Mouse (Mus musculus): ENCODE results near the gene Rb1. TPM values are rescaled to one million over a fixed set of nuclear protein-coding genes. Genes with fewer than 3 reads are reported as not detected.

Gene Rb1
- polyA plus RNA-seq, 1 experiment from 2014 or later, result 37.3 TPM

- H3K9ac ChIP-seq (ENCODE audit: low read length), result no peak overlapping the region
- H3K4me2 ChIP-seq (ENCODE audit: low read depth, low read length, severe bottlenecking), result no peak overlapping the region
- H3K36me3 ChIP-seq (ENCODE audit: control insufficient read depth, insufficient read depth, low read length), result peaks cover 6% of the 10 kb centered on the region; the same call in 1 of the 2 replicates
- ATAC-seq (replicated peaks; ENCODE audit: low FRiP score), result no peak
- H3K4me1 ChIP-seq (replicated peaks; ENCODE audit: control insufficient read depth, insufficient read depth, low read length), result no peaks in the 10 kb centered on the region
- WGBS, result 87% methylated on average over 7 of the region's 7 CpGs
- H3K9me3 ChIP-seq (ENCODE audit: control insufficient read depth, low read length), result no peaks in the 10 kb centered on the region
- H3K27me3 ChIP-seq (ENCODE audit: control insufficient read depth, insufficient read depth, low read length), result no peaks in the 10 kb centered on the region
- DNase-seq (ENCODE audit: low spot score), result no peak
- H3K4me3 ChIP-seq (ENCODE audit: low read depth, low read length), result no peak overlapping the region
- H3K27ac ChIP-seq (ENCODE audit: low read depth, low read length), result no peak overlapping the region
Observed at GRCm38 (mm10) chr14:73174091-73174995, 151.3 kb downstream of the Rb1 start.

DNA sequence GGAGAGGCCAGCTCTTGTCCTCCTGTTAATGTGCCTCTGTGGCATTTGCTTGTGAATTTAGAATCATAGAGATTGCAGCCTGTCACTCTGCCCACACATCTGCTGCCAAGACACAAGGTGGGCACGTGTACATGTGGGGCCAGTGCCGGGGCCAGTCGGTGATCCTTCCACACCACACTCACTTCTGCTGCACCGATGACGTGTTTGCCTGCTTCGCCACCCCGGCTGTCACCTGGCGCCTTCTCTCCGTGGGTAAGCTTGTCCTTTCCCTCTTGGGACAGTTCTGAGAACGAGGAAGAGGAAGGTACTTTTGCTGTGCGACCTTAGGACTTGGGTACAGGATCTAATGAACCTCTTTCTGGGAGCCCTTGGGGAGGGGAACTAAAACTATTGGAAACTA is 152.0 kb downstream of the Rb1 start:
- ATAC-seq (replicated peaks; ENCODE audit: low FRiP score) (no peak), DNase-seq (ENCODE audit: low spot score) (no peak)
- Histone ChIP-seq H3K4me2 (ENCODE audit: low read depth, low read length, severe bottlenecking) (no peak overlapping the region), H3K4me1 (replicated peaks; ENCODE audit: control insufficient read depth, insufficient read depth, low read length) (no peaks in the 10 kb centered on the region), H3K9ac (ENCODE audit: low read length) (no peak overlapping the region), H3K9me3 (ENCODE audit: control insufficient read depth, low read length) (no peaks in the 10 kb centered on the region), H3K27ac (ENCODE audit: low read depth, low read length) (no peak overlapping the region), H3K4me3 (ENCODE audit: low read depth, low read length) (no peak overlapping the region), H3K27me3 (ENCODE audit: control insufficient read depth, insufficient read depth, low read length) (no peaks in the 10 kb centered on the region), H3K36me3 (ENCODE audit: control insufficient read depth, insufficient read depth, low read length) (peaks cover 6% of the 10 kb centered on the region; the same call in 1 of the 2 replicates)
- 95% methylated on average over 11 of the region's 11 CpGs for WGBS

GRCm38 (mm10) chr14:73172196-73173011 is 153.2 kb downstream of the Rb1 start:
- Histone ChIP-seq H3K27ac (ENCODE audit: low read depth, low read length) (no peak overlapping the region), H3K4me2 (ENCODE audit: low read depth, low read length, severe bottlenecking) (no peak overlapping the region), H3K27me3 (ENCODE audit: control insufficient read depth, insufficient read depth, low read length) (no peaks in the 10 kb centered on the region), H3K4me3 (ENCODE audit: low read depth, low read length) (no peak overlapping the region), H3K9me3 (ENCODE audit: control insufficient read depth, low read length) (no peaks in the 10 kb centered on the region), H3K4me1 (replicated peaks; ENCODE audit: control insufficient read depth, insufficient read depth, low read length) (no peaks in the 10 kb centered on the region), H3K9ac (ENCODE audit: low read length) (no peak overlapping the region), H3K36me3 (ENCODE audit: control insufficient read depth, insufficient read depth, low read length) (peaks cover 2% of the 10 kb centered on the region; the same call in 1 of the 2 replicates)
- WGBS, result 49% methylated on average over 12 of the region's 12 CpGs
- no peak for ATAC-seq (replicated peaks; ENCODE audit: low FRiP score)
- no peak for DNase-seq (ENCODE audit: low spot score)

- DNase-seq (ENCODE audit: low spot score), result no peak
- H3K9ac ChIP-seq (ENCODE audit: low read length), result no peak overlapping the region
- peaks cover 3% of the 10 kb centered on the region; the same call in 1 of the 2 replicates for H3K36me3 ChIP-seq (ENCODE audit: control insufficient read depth, insufficient read depth, low read length)
- no peaks in the 10 kb centered on the region for H3K27me3 ChIP-seq (ENCODE audit: control insufficient read depth, insufficient read depth, low read length)
- no peaks in the 10 kb centered on the region for H3K9me3 ChIP-seq (ENCODE audit: control insufficient read depth, low read length)
- ATAC-seq (replicated peaks; ENCODE audit: low FRiP score), result no peak
- no peak overlapping the region for H3K4me3 ChIP-seq (ENCODE audit: low read depth, low read length)
- no peaks in the 10 kb centered on the region for H3K4me1 ChIP-seq (replicated peaks; ENCODE audit: control insufficient read depth, insufficient read depth, low read length)
- 75% methylated on average over 13 of the region's 13 CpGs for WGBS
- H3K27ac ChIP-seq (ENCODE audit: low read depth, low read length), result no peak overlapping the region
- no peak overlapping the region for H3K4me2 ChIP-seq (ENCODE audit: low read depth, low read length, severe bottlenecking)
Observed at GRCm38 (mm10) chr14:73169926-73170844, 155.4 kb downstream of the Rb1 start.

DNA sequence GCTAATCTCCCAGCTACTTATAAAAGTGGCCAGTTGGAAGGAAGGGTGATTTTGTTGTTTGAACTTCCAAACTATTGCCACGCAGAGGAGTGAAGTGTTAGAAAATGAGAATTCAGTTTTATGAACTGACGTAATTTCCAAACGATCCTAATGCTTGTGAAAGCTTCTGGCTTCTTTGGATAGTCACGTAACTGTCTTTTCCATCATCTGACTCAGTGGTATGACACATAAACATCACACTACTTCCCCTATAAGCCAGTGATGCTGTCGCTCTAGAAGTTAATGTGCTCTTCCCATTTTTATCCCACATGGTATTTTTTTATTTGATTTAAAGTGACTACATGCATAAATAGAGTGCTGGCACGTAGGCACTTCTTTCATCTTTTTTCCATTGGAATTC is 157.0 kb downstream of the Rb1 start:
- no peaks in the 10 kb centered on the region for H3K27me3 ChIP-seq (ENCODE audit: control insufficient read depth, insufficient read depth, low read length)
- DNase-seq (ENCODE audit: low spot score) (no peak), ATAC-seq (replicated peaks; ENCODE audit: low FRiP score) (no peak)
- H3K4me2 ChIP-seq (ENCODE audit: low read depth, low read length, severe bottlenecking), result no peak overlapping the region
- 96% methylated on average over 6 of the region's 6 CpGs for WGBS
- peaks cover 3% of the 10 kb centered on the region; the same call in 1 of the 2 replicates for H3K36me3 ChIP-seq (ENCODE audit: control insufficient read depth, insufficient read depth, low read length)
- H3K4me3 ChIP-seq (ENCODE audit: low read depth, low read length), result no peak overlapping the region
- no peaks in the 10 kb centered on the region for H3K4me1 ChIP-seq (replicated peaks; ENCODE audit: control insufficient read depth, insufficient read depth, low read length)
- H3K27ac ChIP-seq (ENCODE audit: low read depth, low read length), result no peak overlapping the region
- H3K9ac ChIP-seq (ENCODE audit: low read length), result no peak overlapping the region
- no peaks in the 10 kb centered on the region for H3K9me3 ChIP-seq (ENCODE audit: control insufficient read depth, low read length)

DNA sequence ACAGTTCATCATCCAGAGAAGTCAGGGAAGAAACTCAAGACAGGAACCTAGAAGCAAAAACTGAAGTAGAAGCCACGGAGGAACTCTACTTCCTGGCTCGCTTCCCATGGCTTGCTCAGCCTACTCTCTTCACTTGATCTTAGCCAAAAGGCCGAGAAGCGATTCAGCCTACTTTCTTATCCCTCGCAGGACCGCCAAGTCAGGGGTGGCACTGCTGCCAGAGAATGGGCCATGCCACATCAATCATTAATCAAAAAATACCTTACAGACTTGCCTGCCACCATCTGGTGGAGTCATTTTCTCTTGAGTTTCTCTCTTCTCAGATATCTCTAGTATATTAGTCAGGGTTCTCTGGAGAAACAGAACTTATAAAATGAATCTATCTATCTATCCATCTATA is 160.5 kb downstream of the Rb1 start:
- no peaks in the 10 kb centered on the region for H3K27me3 ChIP-seq (ENCODE audit: control insufficient read depth, insufficient read depth, low read length)
- no peaks in the 10 kb centered on the region for H3K9me3 ChIP-seq (ENCODE audit: control insufficient read depth, low read length)
- ATAC-seq (replicated peaks; ENCODE audit: low FRiP score) (no peak), DNase-seq (ENCODE audit: low spot score) (no peak)
- WGBS, result 97% methylated on average over 6 of the region's 6 CpGs
- H3K4me3 ChIP-seq (ENCODE audit: low read depth, low read length), result no peak overlapping the region
- H3K36me3 ChIP-seq (ENCODE audit: control insufficient read depth, insufficient read depth, low read length), result peaks cover 3% of the 10 kb centered on the region; the same call in 1 of the 2 replicates
- no peaks in the 10 kb centered on the region for H3K4me1 ChIP-seq (replicated peaks; ENCODE audit: control insufficient read depth, insufficient read depth, low read length)
- H3K9ac ChIP-seq (ENCODE audit: low read length), result no peak overlapping the region
- no peak overlapping the region for H3K4me2 ChIP-seq (ENCODE audit: low read depth, low read length, severe bottlenecking)
- H3K27ac ChIP-seq (ENCODE audit: low read depth, low read length), result no peak overlapping the region

DNA sequence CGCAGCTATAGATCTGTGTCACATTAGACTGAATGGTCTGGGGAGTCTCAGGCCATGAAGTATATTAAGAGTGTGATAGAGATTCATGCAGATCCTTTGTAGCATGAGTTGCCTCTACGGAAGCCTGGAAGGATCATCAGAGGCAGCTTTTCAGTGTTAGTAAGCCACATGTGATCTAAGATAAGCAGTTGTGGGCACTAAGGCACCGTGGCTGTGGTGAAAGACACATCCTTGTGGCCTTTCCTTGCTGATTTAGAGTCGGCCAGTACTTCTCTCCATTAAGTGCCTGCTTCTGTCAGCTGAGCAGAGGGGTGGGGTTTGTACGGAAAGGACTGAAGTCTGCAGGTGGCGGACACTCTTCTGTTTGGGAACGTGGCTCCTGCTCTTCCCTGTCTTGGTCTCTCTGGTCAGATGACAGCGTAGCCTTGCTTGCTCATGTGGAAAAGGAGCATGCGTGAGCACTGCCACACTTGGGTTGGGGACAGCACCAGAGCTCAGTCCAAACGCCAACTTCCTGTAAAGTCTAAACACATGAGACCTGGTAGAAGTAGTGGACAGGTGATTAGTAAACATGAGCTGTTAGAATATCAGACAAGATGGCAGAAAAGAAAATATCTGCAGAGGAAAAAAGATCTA is 162.1 kb downstream of the Rb1 start:
- no peak overlapping the region for H3K4me3 ChIP-seq (ENCODE audit: low read depth, low read length)
- no peaks in the 10 kb centered on the region for H3K4me1 ChIP-seq (replicated peaks; ENCODE audit: control insufficient read depth, insufficient read depth, low read length)
- ATAC-seq (replicated peaks; ENCODE audit: low FRiP score) (no peak), DNase-seq (ENCODE audit: low spot score) (no peak)
- no peak overlapping the region for H3K4me2 ChIP-seq (ENCODE audit: low read depth, low read length, severe bottlenecking)
- no peak overlapping the region for H3K9ac ChIP-seq (ENCODE audit: low read length)
- no peaks in the 10 kb centered on the region for H3K9me3 ChIP-seq (ENCODE audit: control insufficient read depth, low read length)
- WGBS, result 94% methylated on average over 10 of the region's 10 CpGs
- H3K36me3 ChIP-seq (ENCODE audit: control insufficient read depth, insufficient read depth, low read length), result peaks cover 3% of the 10 kb centered on the region; the same call in 1 of the 2 replicates
- no peaks in the 10 kb centered on the region for H3K27me3 ChIP-seq (ENCODE audit: control insufficient read depth, insufficient read depth, low read length)
- no peak overlapping the region for H3K27ac ChIP-seq (ENCODE audit: low read depth, low read length)

Data from forebrain, embryonic 11.5 days (tissue).